Mouse (Mus musculus) cortical plate, adult 2 months (tissue): ENCODE measurements around the gene Apobec1.

ENCODE experiments used
- CTCF ChIP-seq: fragments of 200-500 bp; IDR thresholded peaks from 2 replicates; pipeline ENCODE4 v1.5.1; 2011; ENCODE audit warnings: mild to moderate bottlenecking, control low read depth, low read length; ENCODE audit not compliant: insufficient read depth; ENCODE audit errors: extremely low read depth
- POLR2A ChIP-seq: fragments of 200-500 bp; IDR thresholded peaks from 2 replicates; pipeline ENCODE4 v1.6.1; 2011; ENCODE audit warnings: mild to moderate bottlenecking, low read length, control low read depth; ENCODE audit not compliant: insufficient read depth; ENCODE audit errors: extremely low read depth

DNA sequence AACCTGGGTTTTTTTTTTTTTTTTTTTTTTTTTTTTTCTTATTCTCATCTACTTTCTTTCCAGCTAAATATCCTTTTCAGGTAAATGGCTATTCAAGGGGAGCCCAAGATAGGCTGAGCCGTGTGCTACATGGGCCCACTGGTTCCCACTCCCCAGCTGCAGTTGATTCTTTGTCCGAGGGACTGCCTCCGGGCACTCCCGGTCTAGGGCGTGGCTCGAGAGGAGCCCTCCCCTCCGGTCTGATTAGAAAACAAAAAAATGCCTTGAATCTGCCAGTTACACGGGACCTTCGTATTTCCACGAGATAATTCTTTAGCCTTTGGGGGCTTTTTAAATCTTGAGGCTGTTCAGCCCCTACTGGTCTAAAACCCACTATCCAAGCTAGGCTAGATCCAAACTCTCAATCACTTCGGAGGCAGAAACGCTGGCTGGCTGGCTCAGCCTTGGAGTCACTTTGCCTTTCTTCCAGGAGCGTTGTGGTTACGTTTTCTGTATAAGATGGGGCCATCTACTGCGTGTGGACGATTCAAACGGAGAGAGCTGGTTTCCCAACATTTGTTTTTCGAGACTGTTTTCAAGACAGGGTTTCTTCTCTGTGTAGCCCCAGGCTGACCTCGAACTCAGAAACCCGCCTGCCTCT, 25.3 kb upstream of the Apobec1 start:
- TF ChIP-seq POLR2A: no peak
- TF ChIP-seq CTCF: no peak
